Mouse (Mus musculus) lung, embryonic 14.5 days (tissue): ENCODE data around the gene Zc3hc1. TPM values are rescaled to one million over a fixed set of nuclear protein-coding genes. Genes with fewer than 3 reads are reported as not detected.
A peak's percentile ranks its signal among the peaks of the same experiment; 100 is the strongest.

Experiments used
- ATAC-seq: fragments of 200-750 bp; cut with Nextera tagmentation; 2 replicates; pipeline ENCODE4 v1.8.0; 2017; ENCODE audit warnings: mild to moderate bottlenecking, moderate TSS enrichment, moderate library complexity; ENCODE audit not compliant: insufficient read depth
- DNase-seq: peaks from one replicate; pipeline ENCODE4 v3.0.0-alpha.2; 2015
- H3K27ac ChIP-seq: fragments of 300-500 bp; sonication (generic); 2 replicates; pipeline ENCODE4 v1.5.1; 2014; ENCODE audit warnings: low read depth, mild to moderate bottlenecking, moderate library complexity
- H3K27me3 ChIP-seq: fragments of 300-500 bp; sonication (generic); 2 replicates; pipeline ENCODE4 v1.6.1; 2014; ENCODE audit warnings: low read length, control low read depth; ENCODE audit not compliant: insufficient read depth
- H3K36me3 ChIP-seq: fragments of 300-500 bp; sonication (generic); 2 replicates; pipeline ENCODE4 v1.6.1; 2014; ENCODE audit warnings: control low read depth; ENCODE audit not compliant: insufficient read depth
- H3K4me1 ChIP-seq: fragments of 300-500 bp; sonication (generic); 2 replicates; pipeline ENCODE4 v1.6.1; 2014; ENCODE audit warnings: antibody characterized with exemption, control low read depth; ENCODE audit not compliant: insufficient read depth
- H3K4me2 ChIP-seq: fragments of 300-500 bp; sonication (generic); 2 replicates; pipeline ENCODE4 v1.6.1; 2014; ENCODE audit warnings: mild to moderate bottlenecking
- H3K4me3 ChIP-seq: fragments of 300-500 bp; sonication (generic); 2 replicates; pipeline ENCODE4 v1.5.1; 2014; ENCODE audit warnings: low read depth, low read length
- H3K9ac ChIP-seq: fragments of 300-500 bp; sonication (generic); 2 replicates; pipeline ENCODE4 v1.6.1; 2014
- H3K9me3 ChIP-seq: fragments of 300-500 bp; sonication (generic); 2 replicates; pipeline ENCODE4 v1.6.1; 2016; ENCODE audit warnings: low read depth, low read length, control low read depth
- CTCF ChIP-seq: IDR thresholded peaks from 2 replicates; pipeline ENCODE4 v1.5.1; 2016; ENCODE audit warnings: antibody characterized with exemption, low read depth
- WGBS: fragments of 180-500 bp; shearing (Covaris S2); extraction: QIAGEN DNeasy Blood & Tissue Kit; methylation state at CpG from one replicate; pipeline ENCODE4 v1.1.7; 2014; 5-methylcytosine and 5-hydroxymethylcytosine counted together
- polyA plus RNA-seq: library from polyadenylated mRNA; unstranded; fragments of >200 nt; fragmentation: Nextera tagmentation; extraction: Ambion mirVana; gene quantifications from 2 replicates; pipeline ENCODE4 v1.2.1, GENCODE M21; 2014

Zc3hc1 gene
- 66.8 and 66.9 TPM in 2 replicates for polyA plus RNA-seq

DNA sequence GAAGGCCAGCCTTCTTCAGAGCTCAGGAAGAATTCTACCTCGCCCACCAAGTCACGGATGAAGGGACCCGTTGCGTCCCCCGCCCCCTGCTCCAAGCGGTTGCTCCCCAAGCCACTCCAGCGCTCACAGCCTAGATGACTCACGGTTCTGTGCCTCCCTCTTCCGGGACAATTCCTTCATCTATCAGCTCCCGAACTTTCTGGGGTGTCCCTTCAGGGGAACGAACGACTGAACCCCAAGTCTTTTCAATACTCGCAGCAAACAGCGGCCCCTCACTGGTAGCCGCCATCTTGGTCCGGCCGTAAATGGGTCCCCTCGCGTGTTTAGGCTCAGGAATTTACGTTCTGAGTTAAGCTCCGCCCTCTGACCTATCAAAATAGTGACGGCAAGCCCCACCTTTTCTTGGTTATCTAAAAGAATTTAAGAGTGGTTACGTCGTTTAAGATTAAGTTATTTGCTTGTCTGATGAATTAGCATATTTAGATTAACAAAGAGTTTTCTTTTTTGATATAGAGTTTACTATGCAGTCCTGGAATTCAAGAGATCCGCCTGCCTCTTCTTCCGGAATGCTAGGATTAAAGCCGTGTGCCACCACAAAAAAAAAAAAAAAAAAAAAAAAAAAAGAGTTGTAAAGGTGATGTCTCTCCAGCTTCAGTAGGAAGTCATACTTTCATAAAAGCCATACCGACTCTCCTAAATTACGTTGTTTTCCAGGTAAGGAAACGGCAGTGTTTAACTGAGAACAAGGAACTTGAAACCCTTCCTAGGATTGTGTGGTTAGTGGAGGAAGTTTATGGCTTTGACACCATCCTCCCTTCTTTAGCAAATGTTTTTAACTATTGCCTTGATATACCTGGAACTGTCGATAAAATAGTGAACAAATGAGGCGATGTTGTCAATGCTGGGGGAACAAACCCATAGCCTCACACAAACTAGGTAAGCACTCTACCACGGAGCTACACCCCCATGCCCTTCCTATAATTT, at the start of gene Zc3hc1:
Gene Zc3hc1, minus strand, starts transcription at position 315 of the 984 bp plus-strand sequence.
- H3K9ac ChIP-seq, result peak within 1 kb of the TSS; percentile 82
- DNase-seq (peak; percentile 95), ATAC-seq (peak; percentile 71)
- peaks cover 12% of the 10 kb centered on the region for H3K36me3 ChIP-seq
- peak within 1 kb of the TSS; percentile 58; the same call in 1 of the 2 replicates for H3K27ac ChIP-seq
- WGBS, result 16% methylated on average over 33 of the region's 33 CpGs
- H3K27me3 ChIP-seq, result no peaks in the 10 kb centered on the region
- H3K4me1 ChIP-seq, result no peaks in the 10 kb centered on the region
- H3K4me2 ChIP-seq, result peak within 1 kb of the TSS; percentile 58
- peak within 1 kb of the TSS; percentile 80 for H3K4me3 ChIP-seq
- TF ChIP-seq CTCF, result no peak
- no peaks in the 10 kb centered on the region for H3K9me3 ChIP-seq

DNA sequence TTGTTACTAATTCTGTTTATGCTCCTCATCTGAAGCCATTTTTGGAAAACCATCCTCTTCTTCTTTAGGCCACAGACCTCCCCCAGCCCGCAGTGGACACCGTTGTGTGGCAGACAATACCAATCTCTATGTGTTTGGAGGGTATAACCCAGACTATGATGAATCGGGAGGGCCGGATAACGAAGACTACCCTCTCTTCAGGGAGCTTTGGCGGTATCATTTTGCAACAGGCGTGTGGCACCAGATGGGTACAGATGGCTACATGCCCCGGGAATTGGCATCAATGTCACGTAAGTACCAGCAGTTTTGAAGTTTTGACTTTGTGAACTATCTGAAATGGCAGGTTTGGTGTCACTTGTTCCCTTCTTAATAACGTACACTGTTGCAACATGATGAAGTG, 48.7 kb upstream of the Zc3hc1 start:
- Histone ChIP-seq H3K4me2 (no peak overlapping the region), H3K9ac (no peak overlapping the region), H3K4me1 (0 out of 2 replicates have a peak, but pooled peaks cover 3% of the 10 kb centered on the region), H3K9me3 (no peaks in the 10 kb centered on the region), H3K4me3 (no peak overlapping the region), H3K27me3 (no peaks in the 10 kb centered on the region), H3K36me3 (peaks cover 54% of the 10 kb centered on the region), H3K27ac (no peak overlapping the region)
- 95% methylated on average over 10 of the region's 10 CpGs for WGBS
- ATAC-seq (no peak), DNase-seq (no peak)
- no peak for TF ChIP-seq CTCF

DNA sequence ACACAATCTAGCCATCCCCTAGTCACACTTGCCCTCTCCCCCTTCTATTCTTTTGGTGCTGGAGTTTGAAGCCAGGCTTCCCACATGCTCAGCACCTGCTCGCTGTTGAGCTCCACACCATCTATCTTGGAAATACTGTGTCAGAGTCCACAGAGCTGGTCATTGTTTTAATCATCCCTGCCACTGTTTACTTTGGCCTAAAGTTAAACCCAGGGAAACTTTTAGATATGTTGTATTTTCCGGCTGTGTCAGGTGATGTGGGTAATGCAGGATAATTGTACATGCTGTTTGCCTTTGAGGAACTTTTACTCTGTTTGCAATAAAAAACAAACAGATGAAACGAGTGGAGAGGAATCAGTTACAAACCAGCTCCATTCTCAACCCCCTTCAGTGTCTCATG, 46.2 kb upstream of the Zc3hc1 start:
- no peak overlapping the region for H3K27ac ChIP-seq
- H3K4me3 ChIP-seq, result no peak overlapping the region
- H3K36me3 ChIP-seq, result peaks cover 33% of the 10 kb centered on the region
- WGBS, result 33% methylated on average over 3 of the region's 3 CpGs
- no peak for TF ChIP-seq CTCF
- no peak overlapping the region for H3K9ac ChIP-seq
- no peak for DNase-seq
- H3K9me3 ChIP-seq, result no peaks in the 10 kb centered on the region
- no peak overlapping the region for H3K4me2 ChIP-seq
- H3K4me1 ChIP-seq, result 0 out of 2 replicates have a peak, but pooled peaks cover 3% of the 10 kb centered on the region
- ATAC-seq, result no peak
- H3K27me3 ChIP-seq, result no peaks in the 10 kb centered on the region

GRCm38 (mm10) chr6:30436476-30436875, 45.6 kb upstream of the Zc3hc1 start:
- ATAC-seq, result no peak
- 90% methylated on average over 3 of the region's 3 CpGs for WGBS

GRCm38 (mm10) chr6:30432461-30433192, 41.8 kb upstream of the Zc3hc1 start:
- DNase-seq (peak; percentile 59), ATAC-seq (peak; percentile 28; the same call in 1 of the 2 replicates)
- Histone ChIP-seq H3K4me3 (no peak overlapping the region), H3K4me1 (0 out of 2 replicates have a peak, but pooled peaks cover 3% of the 10 kb centered on the region), H3K36me3 (peaks cover 8% of the 10 kb centered on the region; the same call in 1 of the 2 replicates), H3K9me3 (no peaks in the 10 kb centered on the region), H3K4me2 (no peak overlapping the region), H3K9ac (no peak overlapping the region), H3K27ac (peak overlapping the region; percentile 72; the same call in 1 of the 2 replicates), H3K27me3 (no peaks in the 10 kb centered on the region)
- 36% methylated on average over 3 of the region's 3 CpGs for WGBS
- TF ChIP-seq CTCF, result no peak

More at GRCm38 (mm10) chr6:30436476-30436875, 45.6 kb upstream of the Zc3hc1 start:
- Histone ChIP-seq H3K4me2 (no peak overlapping the region), H3K4me1 (0 out of 2 replicates have a peak, but pooled peaks cover 3% of the 10 kb centered on the region), H3K27me3 (no peaks in the 10 kb centered on the region), H3K9me3 (no peaks in the 10 kb centered on the region), H3K36me3 (peaks cover 28% of the 10 kb centered on the region; the same call in 1 of the 2 replicates), H3K9ac (no peak overlapping the region), H3K4me3 (no peak overlapping the region), H3K27ac (no peak overlapping the region)
- TF ChIP-seq CTCF, result no peak
- DNase-seq, result no peak

GRCm38 (mm10) chr6:30416801-30417200, 26.0 kb upstream of the Zc3hc1 start:
- Histone ChIP-seq H3K9me3 (no peaks in the 10 kb centered on the region), H3K4me1 (no peaks in the 10 kb centered on the region), H3K27ac (no peak overlapping the region), H3K4me2 (no peak overlapping the region), H3K9ac (no peak overlapping the region), H3K4me3 (no peak overlapping the region), H3K27me3 (no peaks in the 10 kb centered on the region), H3K36me3 (peaks cover 23% of the 10 kb centered on the region)
- no peak for ATAC-seq
- no peak for DNase-seq
- TF ChIP-seq CTCF, result no peak
- WGBS, result 86% methylated on average over 7 of the region's 7 CpGs
